ENCODE assay signal across 16 mouse cellular contexts in genomic region chr9:42354871-42355270, GRCm38 (mm10).
DNase-seq lines count a peak whose midpoint lies in the region.
"Had no signal": no experiment of that assay in that cellular context is flagged by ENCODE, and none has a peak within 500 bp of the region (broad histone marks: within the 10 kb centered on the region; RNA-seq: fewer than 3 reads in every experiment).

No protein-coding gene starts in this region.

- DNase-seq in embryo, embryonic 10.5 days (ENCODE audit: low spot score) = peak; percentile 11
- no peak for DNase-seq in embryo, embryonic 11 days
- peak; percentile 61 for DNase-seq in retina, embryonic 14.5 days (ENCODE audit: low spot score)
- no peak for DNase-seq in retina, postnatal 1 day
- DNase-seq in mesoderm, embryonic 11.5 days (ENCODE audit: low read depth, low spot score) = peak; percentile 66
- DNase-seq in frontal cortex, postnatal 14 days (ENCODE audit: low spot score in 2 of 2) = no peak
- DNase-seq: adrenal gland, adult 2 months; adrenal gland, adult 8-10 months; adrenal gland, postnatal 10 days; adrenal gland, postnatal 14 days; adrenal gland, postnatal 25 days; adrenal gland, postnatal 36 days; B cell, adult 2 months; cerebellum, adult 11 months; cerebellum, adult 11-12 months; cerebellum, adult 18-20 months had no signal

Comparison
In these comparisons a context has a peak if more than half of its experiments do, and no peak if none do; other contexts are left out.
1. DNase-seq: peak in embryo, embryonic 10.5 days (single experiment), retina, embryonic 14.5 days (single experiment) and mesoderm, embryonic 11.5 days (single experiment); none in embryo, embryonic 11 days (single experiment), retina, postnatal 1 day (single experiment) and frontal cortex, postnatal 14 days (0 of 2).